Mouse (Mus musculus): ENCODE results near the gene Olfr145.

Olfr145 gene

DNA sequence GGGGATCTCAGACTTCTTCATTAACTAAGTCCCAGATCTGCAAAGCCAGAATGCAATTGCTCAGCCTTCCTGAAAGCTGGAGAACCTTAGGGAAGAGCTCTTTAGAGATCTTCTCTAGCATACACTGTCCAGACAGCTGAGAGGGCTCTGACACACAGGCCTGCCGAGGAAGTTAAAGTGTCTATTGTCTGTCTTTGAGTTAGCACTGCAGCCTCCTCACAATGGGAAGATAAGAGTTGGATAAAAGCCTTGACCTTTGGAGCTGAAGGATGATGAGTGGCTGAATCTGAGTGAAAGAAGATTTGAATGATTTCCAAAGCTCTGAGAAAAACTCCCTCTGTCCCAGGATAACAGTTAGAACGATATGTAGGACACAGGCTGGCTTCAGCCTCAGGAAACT is at the start of gene Olfr145:
Gene Olfr145 (plus strand): TSS at position 64 of the 400 bp plus-strand sequence.
- DNase-seq (ENCODE audit: low read depth, low spot score): no peak

DNA sequence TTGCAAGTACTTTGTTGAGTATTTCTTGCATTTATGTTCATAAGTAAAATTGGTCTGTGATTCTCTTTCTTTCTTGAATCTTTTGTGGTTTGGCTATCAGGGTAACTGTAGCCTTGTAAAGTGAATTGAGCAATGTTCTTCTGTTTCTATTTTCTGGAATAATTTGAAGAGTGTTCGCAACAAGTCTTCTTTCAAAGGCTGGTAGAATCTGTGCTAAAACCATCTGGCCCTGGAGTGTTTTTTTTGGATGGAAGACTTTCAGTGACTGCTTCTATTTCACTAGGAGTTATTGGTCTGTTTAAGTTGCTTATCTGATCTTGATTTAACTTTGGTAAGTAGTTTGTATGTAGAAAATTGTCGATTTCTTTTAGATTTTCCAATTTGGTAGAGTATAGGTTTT is 47.3 kb upstream of the Olfr145 start:
- no peak for DNase-seq (ENCODE audit: low read depth, low spot score)

- no peak for DNase-seq (ENCODE audit: low read depth, low spot score)
These were observed 42.6 kb upstream of the Olfr145 start, which contains the start of gene Olfr877 for GRCm38 (mm10) chr9:37853969-37854368. Gene Olfr877, plus strand, starts transcription at chr9:37854269.

- DNase-seq (ENCODE audit: low read depth, low spot score): no peak
These were observed 33.2 kb upstream of the Olfr145 start for GRCm38 (mm10) chr9:37863325-37863724.

- DNase-seq (ENCODE audit: low read depth, low spot score): no peak
These were observed 26.3 kb upstream of the Olfr145 start for GRCm38 (mm10) chr9:37870246-37870645.

DNA sequence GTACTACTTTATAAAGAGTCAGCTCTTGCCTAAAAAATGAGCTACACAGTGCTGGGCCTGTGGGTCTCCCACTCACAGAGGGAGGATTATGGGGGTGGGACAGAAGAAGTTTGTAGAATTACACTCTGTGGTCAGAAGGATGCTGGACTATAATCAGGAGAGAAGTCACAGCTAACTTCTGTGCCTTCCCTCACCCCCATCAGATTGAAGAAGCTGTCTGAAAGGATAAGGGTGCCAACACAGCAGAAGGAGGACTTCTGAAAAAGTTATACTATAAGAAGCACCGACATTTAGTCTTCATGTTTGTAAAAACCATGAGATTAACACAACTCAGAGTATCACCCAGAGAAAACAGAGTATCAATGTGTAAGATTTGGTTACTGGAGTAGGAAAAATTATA is 25.4 kb upstream of the Olfr145 start:
- no peak for DNase-seq (ENCODE audit: low read depth, low spot score)

DNA sequence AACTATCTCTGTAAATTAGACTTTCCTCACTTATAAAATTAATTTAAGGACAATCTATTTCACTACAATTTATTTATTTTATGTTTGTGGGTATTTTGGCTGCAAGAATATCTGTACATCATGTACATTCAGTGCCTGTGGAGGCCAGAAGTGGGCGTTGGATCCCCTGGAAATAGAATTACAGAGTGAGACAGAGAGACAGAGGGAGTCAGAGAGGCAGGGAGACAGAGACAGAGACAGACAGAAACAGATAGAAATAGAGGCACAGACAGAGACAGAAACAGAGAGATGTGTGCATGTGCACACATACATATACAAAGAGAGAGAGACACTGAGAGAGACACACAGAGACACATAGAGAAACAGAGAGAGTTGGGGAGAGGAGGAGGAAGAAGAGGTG is 25.0 kb upstream of the Olfr145 start:
- no peak for DNase-seq (ENCODE audit: low read depth, low spot score)

DNA sequence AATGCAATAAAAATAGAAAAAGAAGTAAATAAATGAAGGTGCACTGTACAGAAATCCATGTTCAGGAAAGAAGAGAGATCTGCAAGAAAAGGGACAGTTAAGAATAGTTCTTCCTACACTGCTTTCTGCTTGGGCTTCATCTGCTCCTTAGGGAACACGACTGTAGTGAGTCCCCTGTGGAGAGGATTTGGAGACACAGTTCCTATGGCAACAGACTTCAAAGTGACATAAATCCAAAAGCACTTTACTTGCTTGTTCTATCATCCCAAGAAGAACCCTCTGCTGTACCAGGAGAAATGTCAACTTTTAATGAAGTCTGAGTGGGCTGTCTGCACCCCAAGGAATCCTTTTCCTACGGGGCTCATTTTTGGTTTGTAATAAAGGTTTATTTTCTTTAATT is 5.6 kb upstream of the Olfr145 start:
- DNase-seq (ENCODE audit: low read depth, low spot score): peak; percentile 42

DNA sequence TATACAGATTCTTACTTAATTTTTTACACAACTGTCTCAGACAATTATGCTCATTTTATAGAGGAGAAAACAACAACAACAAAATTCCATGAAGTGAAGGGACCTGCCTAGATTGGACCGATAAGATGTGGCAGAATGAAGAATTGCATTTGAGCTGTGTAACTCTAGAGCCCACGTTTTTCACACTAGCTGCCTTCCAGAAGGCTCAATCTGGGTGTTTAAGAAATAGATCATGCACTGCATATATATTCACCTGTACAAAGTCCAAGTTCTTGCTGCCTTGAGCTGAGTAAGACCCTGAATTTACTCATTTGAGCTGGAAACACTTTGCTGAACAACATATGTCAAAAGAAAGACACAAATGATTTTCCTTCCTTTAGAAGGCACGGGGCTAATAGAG is 9.0 kb downstream of the Olfr145 start:
- DNase-seq (ENCODE audit: low read depth, low spot score): no peak

- no peak for DNase-seq (ENCODE audit: low read depth, low spot score)
These were observed 21.0 kb downstream of the Olfr145 start, which contains the start of gene Olfr878 for GRCm38 (mm10) chr9:37917540-37917939. Gene Olfr878, plus strand, starts transcription at chr9:37917840.

DNA sequence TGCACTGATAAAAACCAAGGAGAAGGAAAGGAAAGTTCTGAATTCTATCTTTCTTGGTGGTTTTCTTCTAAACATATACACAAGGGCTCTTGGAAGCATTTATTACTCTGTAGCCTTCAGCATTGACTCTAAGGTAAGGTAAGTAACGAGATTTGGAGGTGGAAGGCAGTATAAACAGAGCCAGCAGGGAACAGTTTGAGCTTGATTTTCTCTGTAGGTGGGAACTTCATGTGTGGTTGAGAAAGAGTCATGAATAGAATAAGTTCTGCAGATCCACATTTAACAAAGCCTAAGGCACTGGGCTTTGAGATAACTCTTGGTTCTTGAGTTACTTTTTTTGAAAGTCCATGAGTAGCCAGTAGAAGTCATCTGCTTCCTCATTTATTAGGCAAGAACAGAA is 21.5 kb downstream of the Olfr145 start:
- no peak for DNase-seq (ENCODE audit: low read depth, low spot score)

DNA sequence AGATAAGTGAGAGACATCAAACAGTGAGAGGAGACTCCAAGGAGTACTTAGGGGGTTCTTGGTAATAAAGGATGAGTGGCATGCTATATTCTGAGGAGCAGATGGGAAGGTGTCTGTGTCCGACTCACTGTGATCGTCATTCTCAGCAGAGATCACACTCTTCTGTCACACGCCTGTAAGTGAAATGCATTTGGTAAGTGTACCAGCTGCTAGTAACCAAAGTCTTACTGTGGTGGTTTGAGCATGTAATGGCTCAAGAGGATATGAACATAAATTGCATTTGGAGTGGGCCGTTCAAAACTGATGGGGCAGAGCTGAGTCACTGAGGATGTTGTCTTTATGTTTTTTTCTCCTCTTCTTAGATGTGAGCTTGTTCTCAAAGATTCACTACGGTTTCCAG is 27.7 kb downstream of the Olfr145 start:
- no peak for DNase-seq (ENCODE audit: low read depth, low spot score)

DNA sequence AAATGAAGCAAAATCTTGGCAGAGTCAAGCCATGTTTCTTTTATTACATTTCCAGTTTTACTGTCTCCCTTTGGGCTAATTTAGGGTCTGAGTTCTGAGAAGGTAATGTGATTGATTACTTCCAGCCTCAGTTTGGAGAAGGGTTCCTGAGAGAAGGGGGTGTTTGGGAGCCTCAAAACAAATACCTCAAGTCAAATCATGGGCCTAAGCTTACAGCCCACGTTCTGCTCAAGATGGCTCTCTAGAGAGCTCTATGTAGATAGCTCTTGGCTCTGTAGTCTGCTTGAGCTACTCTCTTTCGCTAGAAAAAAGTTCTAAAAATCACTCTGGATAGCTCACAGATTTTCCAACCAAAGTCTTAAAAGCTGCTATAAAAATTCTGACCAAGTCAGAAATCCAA is 28.9 kb downstream of the Olfr145 start:
- DNase-seq (ENCODE audit: low read depth, low spot score): no peak

DNA sequence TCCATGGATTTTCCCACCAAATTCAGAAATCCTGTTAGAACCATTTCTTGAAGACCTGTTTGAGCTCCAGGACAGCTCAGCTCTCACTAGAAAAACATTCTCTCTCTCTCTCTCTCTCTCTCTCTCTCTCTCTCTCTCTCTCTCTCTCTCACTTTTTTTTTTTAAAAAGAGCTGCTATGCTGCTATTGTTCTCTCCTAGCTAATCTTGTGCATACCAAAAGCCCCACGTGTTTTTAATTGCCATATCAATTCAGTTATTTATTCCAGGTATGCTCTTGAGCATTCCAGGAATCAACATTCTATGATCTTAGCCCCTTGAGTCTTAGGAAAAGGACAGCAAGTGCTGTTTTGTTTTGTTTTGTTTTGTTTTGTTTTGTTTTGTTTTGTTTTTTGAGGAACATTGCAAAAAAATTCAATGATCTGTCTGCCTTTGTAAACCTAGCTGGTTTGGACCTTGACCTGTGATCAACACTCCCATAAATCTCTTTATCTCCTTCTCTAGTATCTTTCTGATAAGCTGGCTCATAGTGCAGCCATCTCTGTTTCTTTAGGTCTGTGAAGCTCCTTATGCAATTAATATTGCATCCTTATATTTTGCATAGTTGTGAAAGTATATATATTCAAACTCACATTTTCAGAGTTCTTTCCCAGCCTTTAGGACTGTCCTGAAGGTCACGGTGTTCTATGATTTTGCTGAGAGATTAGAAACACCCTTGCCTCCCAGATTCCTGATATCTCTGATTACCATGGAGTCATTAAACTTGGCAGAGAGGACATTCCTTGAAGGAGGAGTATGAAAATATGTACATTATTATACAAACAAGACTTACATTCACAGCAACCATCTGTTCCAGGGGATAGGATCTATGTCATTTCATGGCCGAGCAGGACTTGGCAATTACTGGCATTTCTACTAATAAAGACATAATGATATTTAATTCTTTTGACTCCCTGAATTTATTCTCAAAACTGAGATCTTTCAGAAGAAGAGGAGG is 29.8 kb downstream of the Olfr145 start:
- no peak for DNase-seq (ENCODE audit: low read depth, low spot score)

GRCm38 (mm10) chr9:37932519-37932918 is 36.0 kb downstream of the Olfr145 start:
- DNase-seq (ENCODE audit: low read depth, low spot score): peak; percentile 62

GRCm38 (mm10) chr9:37934146-37934545 is 37.6 kb downstream of the Olfr145 start:
- DNase-seq (ENCODE audit: low read depth, low spot score): no peak

- no peak for DNase-seq (ENCODE audit: low read depth, low spot score)
These were observed 44.6 kb downstream of the Olfr145 start for GRCm38 (mm10) chr9:37941167-37941566.
